Mouse (Mus musculus) hindbrain, embryonic 16.5 days (tissue): ENCODE results near the gene Ranbp17. TPM values are rescaled to one million over a fixed set of nuclear protein-coding genes. Genes with fewer than 3 reads are reported as not detected.

Source experiments
- polyA plus RNA-seq: library from polyadenylated mRNA; unstranded; fragments of >200 nt; fragmentation: Nextera tagmentation; extraction: Ambion mirVana; gene quantifications from 2 replicates; pipeline ENCODE4 v1.2.1, GENCODE M21; 2015

Ranbp17 gene
- polyA plus RNA-seq, 1 experiment from 2014 or later, result 5.2 TPM

Other genes with a start within 250 kb of the Ranbp17 start
- not detected in 2 replicates for gene Gm12117, start 237.0 kb downstream of the Ranbp17 start, polyA plus RNA-seq
- not detected in 2 replicates for gene Gabrp, start 65.2 kb upstream of the Ranbp17 start, polyA plus RNA-seq
- not detected in 2 replicates for gene D130052B06Rik, start 85.6 kb upstream of the Ranbp17 start, polyA plus RNA-seq